Mouse (Mus musculus) liver, embryonic 13.5 days (tissue): Measurements from ENCODE around the gene Ctsd. TPM values are rescaled to one million over a fixed set of nuclear protein-coding genes. Genes with fewer than 3 reads are reported as not detected.

Source experiments
- ATAC-seq: fragments of 200-750 bp; cut with Nextera tagmentation; 2 replicates; pipeline ENCODE4 v1.8.0; 2017; ENCODE audit warnings: low read depth, mild to moderate bottlenecking, moderate number of reproducible peaks, moderate library complexity
- DNase-seq: peaks from one replicate; pipeline ENCODE4 v3.0.0; 2022
- H3K27ac ChIP-seq: fragments of 300-500 bp; sonication (generic); 2 replicates; pipeline ENCODE4 v1.5.1; 2015; ENCODE audit warnings: moderate library complexity, mild to moderate bottlenecking, inconsistent platforms
- H3K27me3 ChIP-seq: fragments of 300-500 bp; sonication (generic); 2 replicates; pipeline ENCODE4 v1.6.1; 2015; ENCODE audit warnings: mild to moderate bottlenecking, inconsistent platforms
- H3K36me3 ChIP-seq: fragments of 300-500 bp; sonication (generic); 2 replicates; pipeline ENCODE4 v1.6.1; 2015; ENCODE audit warnings: mild to moderate bottlenecking, inconsistent platforms
- H3K4me1 ChIP-seq: fragments of 300-500 bp; sonication (generic); replicated peaks from 2 replicates; pipeline ENCODE4 v1.6.1; 2015; ENCODE audit warnings: inconsistent platforms
- H3K4me2 ChIP-seq: fragments of 300-500 bp; sonication (generic); 2 replicates; pipeline ENCODE4 v1.6.1; 2015; ENCODE audit warnings: inconsistent platforms, mild to moderate bottlenecking, moderate library complexity
- H3K4me3 ChIP-seq: fragments of 300-500 bp; sonication (generic); replicated peaks from 2 replicates; pipeline ENCODE4 v1.5.1; 2015; ENCODE audit warnings: mild to moderate bottlenecking, inconsistent platforms
- H3K9ac ChIP-seq: fragments of 300-500 bp; sonication (generic); 2 replicates; pipeline ENCODE4 v1.6.1; 2015; ENCODE audit warnings: mild to moderate bottlenecking, inconsistent platforms
- H3K9me3 ChIP-seq: fragments of 300-500 bp; sonication (generic); replicated peaks from 2 replicates; pipeline ENCODE4 v1.6.1; 2016; ENCODE audit warnings: inconsistent platforms
- WGBS: fragments of 180-500 bp; shearing (Covaris S2); methylation state at CpG from one replicate; pipeline ENCODE4 v1.1.7; 2015; ENCODE audit not compliant: insufficient replicate concordance; 5-methylcytosine and 5-hydroxymethylcytosine counted together
- polyA plus RNA-seq: library from polyadenylated mRNA; unstranded; fragments of >200 nt; fragmentation: Nextera tagmentation; extraction: Ambion mirVana; gene quantifications from 2 replicates; pipeline ENCODE4 v1.2.1, GENCODE M21; 2015

Ctsd gene
- polyA plus RNA-seq, 1 experiment from 2014 or later: 297 TPM

- WGBS: 71% methylated on average over 8 of the region's 8 CpGs
- ATAC-seq (no peak), DNase-seq (no peak)
- Histone ChIP-seq H3K27ac (peak within 1 kb of the TSS; percentile 94), H3K9ac (0 out of 2 replicates have a peak within 1 kb of the TSS, but pooled peaks have one; percentile 57), H3K36me3 (peaks cover 47% of the 10 kb centered on the region), H3K4me1 (peaks cover 72% of the 10 kb centered on the region), H3K9me3 (no peaks in the 10 kb centered on the region), H3K4me2 (0 out of 2 replicates have a peak within 1 kb of the TSS, but pooled peaks have one; percentile 62), H3K27me3 (peaks cover 55% of the 10 kb centered on the region), H3K4me3 (peak within 1 kb of the TSS; percentile 50; the same call in 1 of the 2 replicates)
Measured at GRCm38 (mm10) chr7:142373641-142374412, 14.0 kb downstream of the Ctsd start, which contains the start of gene Ifitm10. Gene Ifitm10, minus strand, starts transcription at chr7:142373753.

GRCm38 (mm10) chr7:142373039-142373438, 14.8 kb downstream of the Ctsd start:
- H3K36me3 ChIP-seq: peaks cover 40% of the 10 kb centered on the region
- H3K4me3 ChIP-seq: no peak overlapping the region
- H3K27me3 ChIP-seq: peaks cover 61% of the 10 kb centered on the region
- 72% methylated on average over 5 of the region's 5 CpGs for WGBS
- no peaks in the 10 kb centered on the region for H3K9me3 ChIP-seq
- H3K4me1 ChIP-seq: peaks cover 65% of the 10 kb centered on the region
- H3K9ac ChIP-seq: no peak overlapping the region
- H3K27ac ChIP-seq: no peak overlapping the region
- DNase-seq: no peak
- ATAC-seq: no peak
- no peak overlapping the region for H3K4me2 ChIP-seq

DNA sequence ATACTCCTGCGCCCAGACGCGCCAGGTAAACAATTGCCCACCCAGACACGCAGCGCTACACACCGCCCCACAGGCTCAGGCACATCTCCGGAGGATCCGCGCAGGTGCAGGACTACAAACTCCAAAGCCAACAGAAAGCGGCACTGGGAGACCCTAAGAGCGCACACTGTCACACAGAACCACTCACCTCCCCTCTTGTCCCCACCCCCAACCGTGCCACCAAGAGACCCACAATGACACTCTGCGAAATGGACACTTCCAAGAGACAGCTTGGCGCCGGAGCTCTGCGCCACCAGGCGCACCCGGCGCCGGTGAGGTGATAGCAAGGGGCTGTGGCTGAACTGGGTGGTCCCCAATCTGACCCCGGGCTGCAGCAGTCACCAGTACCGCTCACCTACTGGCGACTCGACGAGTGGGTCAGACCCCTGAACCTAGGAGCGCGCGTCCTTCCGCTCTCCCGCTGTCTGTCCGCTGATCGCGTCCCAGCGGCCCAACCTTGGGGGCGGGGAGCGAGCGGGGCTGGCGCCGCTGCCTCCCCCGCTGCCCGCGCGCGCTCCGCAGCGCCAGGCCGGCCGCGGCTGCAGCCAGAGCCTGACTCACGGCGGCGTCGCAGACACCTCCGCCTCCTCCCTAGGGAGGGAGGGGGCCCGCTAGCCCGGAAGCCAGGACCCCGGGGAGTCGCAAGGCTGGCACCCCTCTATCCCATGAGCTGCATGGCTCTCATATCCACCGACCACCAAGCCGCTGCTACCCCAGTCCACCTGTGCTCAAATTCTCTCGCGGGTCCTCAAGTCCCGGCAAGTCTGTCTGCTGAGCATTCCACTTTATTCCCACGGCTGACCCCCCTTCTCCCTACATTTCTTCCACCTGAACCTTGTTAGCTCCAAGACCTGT, 15.8 kb downstream of the Ctsd start:
- Histone ChIP-seq H3K36me3 (peaks cover 29% of the 10 kb centered on the region), H3K4me3 (peak overlapping the region; percentile 50), H3K9me3 (no peaks in the 10 kb centered on the region), H3K27me3 (peaks cover 67% of the 10 kb centered on the region), H3K9ac (peak overlapping the region; percentile 57), H3K4me1 (peaks cover 54% of the 10 kb centered on the region), H3K4me2 (peak overlapping the region; percentile 62), H3K27ac (no peak overlapping the region)
- DNase-seq (no peak), ATAC-seq (no peak)
- WGBS: 4% methylated on average over 64 of the region's 64 CpGs

GRCm38 (mm10) chr7:142371398-142371767, 16.5 kb downstream of the Ctsd start:
- H3K4me3 ChIP-seq: peak overlapping the region; percentile 50
- H3K4me2 ChIP-seq: peak overlapping the region; percentile 62
- H3K27ac ChIP-seq: no peak overlapping the region
- no peaks in the 10 kb centered on the region for H3K9me3 ChIP-seq
- ATAC-seq: no peak
- no peak overlapping the region for H3K9ac ChIP-seq
- peaks cover 48% of the 10 kb centered on the region for H3K4me1 ChIP-seq
- peaks cover 23% of the 10 kb centered on the region for H3K36me3 ChIP-seq
- peaks cover 67% of the 10 kb centered on the region for H3K27me3 ChIP-seq
- 34% methylated on average over 11 of the region's 11 CpGs for WGBS
- no peak for DNase-seq

DNA sequence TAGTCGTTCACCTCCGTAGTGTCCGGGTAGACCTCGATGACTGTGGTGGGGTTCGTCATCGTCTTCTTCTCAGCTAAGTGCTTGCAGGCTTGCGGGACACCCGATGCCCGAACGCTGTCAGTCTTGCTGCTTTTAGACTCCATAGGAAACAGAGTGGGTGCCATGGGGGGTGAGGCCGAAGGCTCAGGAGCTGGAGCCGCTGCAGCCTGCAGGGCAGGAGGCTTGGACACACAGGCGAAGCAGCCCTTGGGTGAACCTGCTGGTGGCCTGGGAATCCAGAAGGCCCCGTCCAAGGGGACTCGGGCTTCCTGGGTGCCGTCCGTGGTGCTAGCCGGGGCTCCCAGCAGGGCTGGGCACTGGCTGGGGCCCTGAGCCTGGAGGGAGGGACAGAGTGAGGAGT, 16.9 kb downstream of the Ctsd start:
- peaks cover 19% of the 10 kb centered on the region for H3K36me3 ChIP-seq
- WGBS: 78% methylated on average over 18 of the region's 18 CpGs
- no peaks in the 10 kb centered on the region for H3K9me3 ChIP-seq
- no peak overlapping the region for H3K9ac ChIP-seq
- H3K27me3 ChIP-seq: peaks cover 67% of the 10 kb centered on the region
- peaks cover 44% of the 10 kb centered on the region for H3K4me1 ChIP-seq
- no peak overlapping the region for H3K27ac ChIP-seq
- H3K4me3 ChIP-seq: peak overlapping the region; percentile 50; the same call in 1 of the 2 replicates
- ATAC-seq: no peak
- DNase-seq: no peak
- peak overlapping the region; percentile 62 for H3K4me2 ChIP-seq

DNA sequence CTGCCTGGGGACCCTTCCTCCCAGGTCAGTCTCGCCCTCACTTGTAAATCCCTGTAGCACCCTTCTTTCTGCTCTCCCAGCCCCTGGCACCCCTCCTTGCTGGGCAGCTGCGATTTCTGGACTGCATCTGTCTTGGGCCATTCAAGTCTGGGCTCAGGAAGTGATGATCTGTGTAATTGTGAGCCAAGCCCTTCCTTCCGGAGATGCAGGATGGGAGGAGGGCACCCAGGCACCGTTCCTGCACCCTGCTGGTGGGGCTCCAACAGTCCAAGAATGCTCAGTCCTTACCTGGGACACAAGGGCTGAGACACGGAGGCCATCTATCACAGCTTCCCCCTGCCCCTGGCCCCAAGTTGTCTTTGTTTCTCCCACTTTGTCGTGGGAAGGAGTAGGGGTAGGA, 18.0 kb downstream of the Ctsd start:
- Histone ChIP-seq H3K4me3 (no peak overlapping the region), H3K9me3 (no peaks in the 10 kb centered on the region), H3K27ac (no peak overlapping the region), H3K27me3 (peaks cover 67% of the 10 kb centered on the region), H3K36me3 (peaks cover 7% of the 10 kb centered on the region), H3K4me1 (peaks cover 32% of the 10 kb centered on the region), H3K4me2 (no peak overlapping the region), H3K9ac (no peak overlapping the region)
- no peak for ATAC-seq
- DNase-seq: no peak
- WGBS: 39% methylated on average over 6 of the region's 6 CpGs

GRCm38 (mm10) chr7:142368856-142369255, 19.0 kb downstream of the Ctsd start:
- no peaks in the 10 kb centered on the region for H3K9me3 ChIP-seq
- H3K4me2 ChIP-seq: no peak overlapping the region
- no peak overlapping the region for H3K27ac ChIP-seq
- peaks cover 62% of the 10 kb centered on the region for H3K27me3 ChIP-seq
- H3K9ac ChIP-seq: no peak overlapping the region
- DNase-seq (no peak), ATAC-seq (no peak)
- H3K36me3 ChIP-seq: no peaks in the 10 kb centered on the region
- peaks cover 23% of the 10 kb centered on the region for H3K4me1 ChIP-seq
- WGBS: 56% methylated on average over 2 of the region's 2 CpGs
- no peak overlapping the region for H3K4me3 ChIP-seq

DNA sequence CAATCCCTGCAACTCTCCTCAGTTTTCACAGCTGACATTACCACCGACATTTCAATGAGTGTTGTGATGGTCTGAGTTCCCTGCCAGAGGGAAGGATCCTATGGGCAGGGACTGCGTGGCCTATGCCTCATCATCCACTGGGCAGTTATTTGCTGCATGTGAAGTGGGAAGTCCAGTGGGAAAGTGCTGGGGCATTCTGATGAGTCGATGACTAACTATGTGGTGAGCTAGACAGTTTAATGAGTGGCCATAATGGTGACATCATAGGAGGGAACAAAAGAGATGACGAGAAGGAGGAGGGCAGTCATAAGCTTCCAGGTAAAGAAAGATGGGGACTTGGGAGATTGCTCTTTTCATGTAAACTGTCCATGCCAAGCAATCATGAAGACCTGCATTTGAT, 24.7 kb downstream of the Ctsd start:
- H3K27ac ChIP-seq: no peak overlapping the region
- H3K9ac ChIP-seq: no peak overlapping the region
- H3K4me1 ChIP-seq: peaks cover 13% of the 10 kb centered on the region; the same call in 1 of the 2 replicates
- H3K4me3 ChIP-seq: no peak overlapping the region
- H3K36me3 ChIP-seq: no peaks in the 10 kb centered on the region
- peaks cover 6% of the 10 kb centered on the region for H3K27me3 ChIP-seq
- DNase-seq (no peak), ATAC-seq (no peak)
- WGBS: 72% methylated on average over 4 of the region's 4 CpGs
- H3K9me3 ChIP-seq: no peaks in the 10 kb centered on the region
- H3K4me2 ChIP-seq: no peak overlapping the region

- Histone ChIP-seq H3K9me3 (no peaks in the 10 kb centered on the region), H3K27me3 (no peaks in the 10 kb centered on the region), H3K4me2 (no peak overlapping the region), H3K36me3 (no peaks in the 10 kb centered on the region), H3K4me1 (peaks cover 23% of the 10 kb centered on the region), H3K27ac (no peak overlapping the region), H3K4me3 (no peak overlapping the region), H3K9ac (no peak overlapping the region)
- DNase-seq (no peak), ATAC-seq (no peak)
Measured at GRCm38 (mm10) chr7:142360743-142361142, 27.1 kb downstream of the Ctsd start.

- no peaks in the 10 kb centered on the region for H3K9me3 ChIP-seq
- no peak overlapping the region for H3K9ac ChIP-seq
- DNase-seq (no peak), ATAC-seq (no peak)
- WGBS: 66% methylated on average over 8 of the region's 8 CpGs
- peaks cover 39% of the 10 kb centered on the region for H3K4me1 ChIP-seq
- H3K27me3 ChIP-seq: no peaks in the 10 kb centered on the region
- no peak overlapping the region for H3K4me2 ChIP-seq
- no peaks in the 10 kb centered on the region for H3K36me3 ChIP-seq
- no peak overlapping the region for H3K4me3 ChIP-seq
- H3K27ac ChIP-seq: peak overlapping the region; percentile 40
Measured at GRCm38 (mm10) chr7:142359129-142359528, 28.7 kb downstream of the Ctsd start.

GRCm38 (mm10) chr7:142357566-142357965, 30.3 kb downstream of the Ctsd start:
- Histone ChIP-seq H3K9me3 (no peaks in the 10 kb centered on the region), H3K4me1 (peaks cover 55% of the 10 kb centered on the region), H3K9ac (no peak overlapping the region), H3K36me3 (no peaks in the 10 kb centered on the region), H3K4me2 (no peak overlapping the region), H3K27me3 (no peaks in the 10 kb centered on the region), H3K27ac (no peak overlapping the region), H3K4me3 (no peak overlapping the region)
- WGBS: 59% methylated on average over 3 of the region's 3 CpGs
- DNase-seq (no peak), ATAC-seq (no peak)
